Mouse (Mus musculus): ENCODE results near the gene Faf1. TPM values are rescaled to one million over a fixed set of nuclear protein-coding genes. Genes with fewer than 3 reads are reported as not detected.

Gene Faf1
- polyA plus RNA-seq, 1 experiment from 2014 or later = 18.5 TPM

DNA sequence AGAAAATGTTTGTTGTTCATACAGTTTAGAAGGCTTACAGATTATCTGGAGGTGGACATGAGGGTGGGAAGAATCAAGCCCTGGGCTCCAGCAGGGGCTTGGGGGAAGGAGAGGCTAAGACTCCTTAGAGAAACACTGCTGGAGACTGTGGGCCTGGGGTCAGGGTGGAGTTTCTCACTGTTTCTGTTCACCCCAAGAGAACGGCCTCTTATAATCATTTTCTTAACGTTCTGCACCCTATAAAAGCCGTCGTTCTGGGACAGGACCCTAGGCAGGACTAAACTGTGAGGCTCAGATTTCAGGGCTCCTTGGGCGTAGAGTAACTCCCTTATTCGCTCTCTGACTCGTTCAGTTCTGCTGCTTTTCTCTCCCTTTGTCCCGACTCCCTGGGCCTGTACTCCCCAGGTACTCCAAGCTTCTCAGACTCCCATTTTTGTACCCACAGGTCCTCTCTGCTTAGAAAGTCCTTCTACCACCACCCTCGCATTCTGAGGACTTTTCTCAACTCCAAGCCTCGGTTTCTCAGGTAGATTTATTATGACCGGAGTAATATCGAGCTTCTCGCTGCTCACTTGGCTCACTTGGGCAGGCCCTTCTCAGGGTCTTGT, 310.5 kb downstream of the Faf1 start:
- H3K27ac ChIP-seq (ENCODE audit: low read length) = no peak overlapping the region
- no peak for ATAC-seq (replicated peaks; ENCODE audit: extremely low read depth, insufficient read depth, low FRiP score)
- peaks cover 79% of the 10 kb centered on the region for H3K27me3 ChIP-seq (ENCODE audit: control insufficient read depth, insufficient read depth, low read length)
- H3K4me1 ChIP-seq (ENCODE audit: control insufficient read depth, insufficient read depth, low read length) = peaks cover 16% of the 10 kb centered on the region
- no peaks in the 10 kb centered on the region for H3K36me3 ChIP-seq (ENCODE audit: control insufficient read depth, insufficient read depth)
- H3K9ac ChIP-seq (ENCODE audit: low read length) = no peak overlapping the region
- H3K4me3 ChIP-seq (ENCODE audit: low read length) = no peak overlapping the region
- H3K9me3 ChIP-seq (replicated peaks; ENCODE audit: control insufficient read depth, low read length) = no peaks in the 10 kb centered on the region
- 17% methylated on average over 13 of the region's 13 CpGs for WGBS
- no peak overlapping the region for H3K4me2 ChIP-seq (ENCODE audit: low read depth, low read length)

DNA sequence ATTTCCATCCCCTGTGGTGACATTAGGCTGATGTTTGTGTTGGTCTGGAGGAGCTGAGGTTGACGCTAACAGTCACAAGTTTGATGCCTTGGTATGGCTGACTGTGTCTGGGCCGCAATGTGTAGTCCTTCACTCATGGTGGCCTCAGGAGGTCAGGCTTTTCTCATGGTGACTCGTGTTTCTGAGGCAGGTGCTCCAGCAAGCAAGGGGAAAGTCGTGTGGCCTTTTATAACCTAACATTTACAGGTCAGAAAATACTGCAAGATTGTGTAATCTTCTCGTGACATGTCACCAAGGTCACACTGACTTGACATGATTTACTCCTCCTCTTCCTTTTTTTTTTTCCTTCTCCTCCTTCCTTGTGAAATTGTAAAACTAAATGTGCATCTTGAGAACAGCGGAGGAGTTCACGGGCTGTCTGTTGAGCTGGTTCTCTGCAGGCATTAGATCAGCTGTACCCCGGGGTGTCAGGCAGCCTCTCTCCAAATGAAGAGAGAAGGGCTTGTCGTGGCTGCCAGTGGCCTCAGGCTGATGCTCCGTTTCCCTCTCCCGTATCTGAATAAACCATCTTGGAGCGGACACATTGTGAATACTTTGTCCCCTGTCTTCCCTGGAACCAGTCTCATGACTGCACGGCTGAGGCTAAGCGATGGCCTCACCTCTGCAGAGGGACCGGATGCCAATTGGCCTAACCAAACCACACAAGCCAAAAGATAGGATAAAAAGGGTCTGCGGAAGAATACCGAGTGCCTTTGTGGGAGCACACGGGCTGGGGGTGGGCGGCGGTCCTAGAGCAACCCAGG, 311.4 kb downstream of the Faf1 start:
- Histone ChIP-seq H3K27ac (ENCODE audit: low read length) (no peak overlapping the region), H3K9me3 (replicated peaks; ENCODE audit: control insufficient read depth, low read length) (no peaks in the 10 kb centered on the region), H3K4me3 (ENCODE audit: low read length) (no peak overlapping the region), H3K4me1 (ENCODE audit: control insufficient read depth, insufficient read depth, low read length) (peaks cover 9% of the 10 kb centered on the region), H3K27me3 (ENCODE audit: control insufficient read depth, insufficient read depth, low read length) (peaks cover 77% of the 10 kb centered on the region), H3K9ac (ENCODE audit: low read length) (no peak overlapping the region), H3K36me3 (ENCODE audit: control insufficient read depth, insufficient read depth) (no peaks in the 10 kb centered on the region), H3K4me2 (ENCODE audit: low read depth, low read length) (no peak overlapping the region)
- ATAC-seq (replicated peaks; ENCODE audit: extremely low read depth, insufficient read depth, low FRiP score) = no peak
- 10% methylated on average over 18 of the region's 20 CpGs for WGBS

DNA sequence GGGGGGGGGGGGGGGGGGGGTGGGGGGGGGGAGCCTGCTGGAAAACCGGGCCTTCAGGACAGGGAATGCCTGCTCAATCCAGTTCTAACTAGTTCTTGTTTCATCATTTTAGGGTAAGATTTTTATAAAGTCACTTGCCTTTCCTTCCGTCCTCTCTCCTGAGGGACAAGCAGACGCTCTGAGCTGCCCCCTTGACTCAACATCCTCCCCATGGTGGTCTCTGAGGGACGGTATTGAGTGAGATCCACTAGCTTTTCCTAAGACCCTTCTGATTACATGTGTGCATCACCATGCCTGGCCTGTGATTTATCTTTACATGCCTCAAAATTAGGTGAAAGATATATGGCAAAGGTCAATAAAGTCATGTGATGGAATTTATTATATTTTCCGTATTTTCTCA, 312.0 kb downstream of the Faf1 start:
- Histone ChIP-seq H3K4me2 (ENCODE audit: low read depth, low read length) (no peak overlapping the region), H3K27me3 (ENCODE audit: control insufficient read depth, insufficient read depth, low read length) (peaks cover 76% of the 10 kb centered on the region), H3K4me1 (ENCODE audit: control insufficient read depth, insufficient read depth, low read length) (peaks cover 6% of the 10 kb centered on the region), H3K27ac (ENCODE audit: low read length) (no peak overlapping the region), H3K36me3 (ENCODE audit: control insufficient read depth, insufficient read depth) (no peaks in the 10 kb centered on the region), H3K9ac (ENCODE audit: low read length) (no peak overlapping the region), H3K4me3 (ENCODE audit: low read length) (no peak overlapping the region), H3K9me3 (replicated peaks; ENCODE audit: control insufficient read depth, low read length) (no peaks in the 10 kb centered on the region)
- ATAC-seq (replicated peaks; ENCODE audit: extremely low read depth, insufficient read depth, low FRiP score) = no peak
- WGBS = 20% methylated on average over 5 of the region's 5 CpGs

GRCm38 (mm10) chr4:109989213-109989612, 312.8 kb downstream of the Faf1 start:
- 35% methylated on average over 6 of the region's 6 CpGs for WGBS
- Histone ChIP-seq H3K36me3 (ENCODE audit: control insufficient read depth, insufficient read depth) (no peaks in the 10 kb centered on the region), H3K9ac (ENCODE audit: low read length) (no peak overlapping the region), H3K27ac (ENCODE audit: low read length) (no peak overlapping the region), H3K4me1 (ENCODE audit: control insufficient read depth, insufficient read depth, low read length) (peaks cover 3% of the 10 kb centered on the region; the same call in 1 of the 2 replicates), H3K9me3 (replicated peaks; ENCODE audit: control insufficient read depth, low read length) (no peaks in the 10 kb centered on the region), H3K4me3 (ENCODE audit: low read length) (no peak overlapping the region), H3K27me3 (ENCODE audit: control insufficient read depth, insufficient read depth, low read length) (peaks cover 76% of the 10 kb centered on the region), H3K4me2 (ENCODE audit: low read depth, low read length) (no peak overlapping the region)
- ATAC-seq (replicated peaks; ENCODE audit: extremely low read depth, insufficient read depth, low FRiP score) = no peak

DNA sequence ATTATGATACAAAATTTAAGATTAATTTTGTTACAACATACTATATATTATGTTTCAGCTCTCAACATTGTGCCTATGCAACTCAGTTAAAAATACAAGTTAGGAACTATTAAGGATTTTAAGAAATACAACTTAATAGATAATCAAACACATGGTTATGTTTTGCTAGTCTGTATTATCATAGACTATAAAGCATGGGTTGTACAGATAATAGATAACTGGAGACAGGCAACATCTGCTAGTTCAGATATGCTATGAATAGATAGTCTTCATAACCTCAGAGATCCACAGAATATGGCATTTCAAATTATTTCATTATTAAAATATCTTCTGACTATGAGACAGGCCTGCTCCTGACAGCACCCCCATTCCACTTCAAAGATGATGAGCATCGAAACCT, 329.7 kb downstream of the Faf1 start:
- no peak for ATAC-seq (replicated peaks; ENCODE audit: extremely low read depth, insufficient read depth, low FRiP score)
- Histone ChIP-seq H3K4me3 (ENCODE audit: low read length) (no peak overlapping the region), H3K36me3 (ENCODE audit: control insufficient read depth, insufficient read depth) (no peaks in the 10 kb centered on the region), H3K27me3 (ENCODE audit: control insufficient read depth, insufficient read depth, low read length) (no peaks in the 10 kb centered on the region), H3K9me3 (replicated peaks; ENCODE audit: control insufficient read depth, low read length) (no peaks in the 10 kb centered on the region; the same call in 1 of the 2 replicates), H3K4me1 (ENCODE audit: control insufficient read depth, insufficient read depth, low read length) (no peaks in the 10 kb centered on the region), H3K27ac (ENCODE audit: low read length) (no peak overlapping the region), H3K9ac (ENCODE audit: low read length) (no peak overlapping the region), H3K4me2 (ENCODE audit: low read depth, low read length) (no peak overlapping the region)
- WGBS = 79% methylated on average over 1 of the region's 1 CpGs

Other genes with a start within 250 kb of the Faf1 start
- gene Rnf11, start 191.9 kb upstream of the Faf1 start, polyA plus RNA-seq (2015; fragmentation: Nextera tagmentation; extraction: Ambion mirVana) = 41.1 and 41.5 TPM in 2 replicates
- gene 4930522H14Rik, start 145.3 kb upstream of the Faf1 start, polyA plus RNA-seq (2015; fragmentation: Nextera tagmentation; extraction: Ambion mirVana) = not detected in 2 replicates
- gene Cdkn2c, start 9.4 kb upstream of the Faf1 start, polyA plus RNA-seq (2015; fragmentation: Nextera tagmentation; extraction: Ambion mirVana) = 18.0 and 18.5 TPM in 2 replicates